Mouse (Mus musculus) ES-E14 (cell line): ENCODE results near the gene Cdk5rap1. TPM values are rescaled to one million over a fixed set of nuclear protein-coding genes. Genes with fewer than 3 reads are reported as not detected.
"Not testable (repeated sequence)": the region's sequence is repeated elsewhere in the genome, so short reads cannot be mapped to it uniquely, and the experiment has no call there.

Experiments
- DNase-seq: peaks from one replicate; pipeline ENCODE4 v3.0.0-alpha.2; 2013; ENCODE audit warnings: low read depth, low spot score
- H3K27ac ChIP-seq: 2 replicates; pipeline ENCODE4 v1.5.1; 2012; ENCODE audit warnings: low read depth, mild to moderate bottlenecking, low read length, moderate library complexity, mixed read lengths; ENCODE audit not compliant: poor library complexity, insufficient read depth, severe bottlenecking
- H3K36me3 ChIP-seq: 2 replicates; pipeline ENCODE4 v1.6.1; 2012; ENCODE audit warnings: mild to moderate bottlenecking, low read length, moderate library complexity, mixed read lengths; ENCODE audit not compliant: control insufficient read depth, poor library complexity, insufficient read depth, severe bottlenecking
- H3K4me1 ChIP-seq, 2 experiments: fragments of 150-350 bp in 1 of 2; sonication (generic) in 1 of 2; 2 replicates each; pipeline ENCODE4 v1.6.1; 2012; ENCODE audit warnings: low read length in 2 of 2, mild to moderate bottlenecking in 1 of 2, mixed read lengths in 1 of 2; ENCODE audit not compliant: control insufficient read depth in 2 of 2, insufficient read depth in 2 of 2, poor library complexity in 1 of 2
- H3K4me3 ChIP-seq, 2 experiments: fragments of 150-350 bp in 1 of 2; sonication (generic) in 1 of 2; 2 replicates each; pipeline ENCODE4 v1.5.1; 2012; ENCODE audit warnings: low read length in 2 of 2, low read depth in 1 of 2, mild to moderate bottlenecking in 1 of 2, mixed read lengths in 1 of 2; ENCODE audit not compliant: insufficient read depth in 1 of 2, poor library complexity in 1 of 2, severe bottlenecking in 1 of 2
- H3K9ac ChIP-seq: 2 replicates; pipeline ENCODE4 v1.6.1; 2012; ENCODE audit warnings: low read depth, mild to moderate bottlenecking, low read length, mixed read lengths; ENCODE audit not compliant: poor library complexity, insufficient read depth, severe bottlenecking
- H3K9me3 ChIP-seq: fragments of 150-350 bp; sonication (generic); 2 replicates; pipeline ENCODE4 v1.6.1; 2012; ENCODE audit warnings: low read depth, mild to moderate bottlenecking, low read length; ENCODE audit not compliant: control insufficient read depth, insufficient read depth
- CHD2 ChIP-seq: IDR thresholded peaks from 2 replicates; pipeline ENCODE4 v1.6.1; 2014; ENCODE audit warnings: mild to moderate bottlenecking, low read depth, low read length, inconsistent platforms
- HCFC1 ChIP-seq: IDR thresholded peaks from 2 replicates; pipeline ENCODE4 v1.6.1; 2012; ENCODE audit warnings: low read length, inconsistent platforms, borderline replicate concordance; ENCODE audit not compliant: insufficient read depth
- MAFK ChIP-seq: IDR thresholded peaks from 2 replicates; pipeline ENCODE4 v1.6.1; 2014; ENCODE audit warnings: mild to moderate bottlenecking, low read depth, low read length, inconsistent platforms; ENCODE audit not compliant: insufficient read depth
- ZC3H11A ChIP-seq: IDR thresholded peaks from 2 replicates; pipeline ENCODE4 v1.6.1; 2012; ENCODE audit warnings: low read depth, mild to moderate bottlenecking, inconsistent platforms, low read length, borderline replicate concordance
- ZNF384 ChIP-seq: IDR thresholded peaks from 2 replicates; pipeline ENCODE4 v1.6.1; 2012; ENCODE audit warnings: low read depth, low read length, inconsistent platforms
- in situ Hi-C, 2 experiments: fragments of 600-800 bp; cut with MboI; formaldehyde crosslinking; loops; one replicate each; pipeline ENCODE4 v1.15.1; 2025; ENCODE audit warnings: low sequenced_read_pairs in 2 of 2, inconsistent platforms in 1 of 2; ENCODE audit not compliant: unreplicated experiment in 2 of 2
- total RNA-seq: library from RNA; depleted of rRNA; stranded (reverse); fragments of 300-350 nt; gene quantifications from 2 replicates; pipeline ENCODE4 v1.2.3, GENCODE M21; 2012; rRNA removed

The Cdk5rap1 gene
- total RNA-seq, 1 experiment: 30.0 TPM

GRCm38 (mm10) chr2:154301763-154302162, 71.0 kb downstream of the Cdk5rap1 start:
- in situ Hi-C loops: no loop called here
- no peak for DNase-seq
- H3K36me3 ChIP-seq: no peaks in the 10 kb centered on the region
- H3K9ac ChIP-seq: no peak overlapping the region
- H3K4me3 ChIP-seq: no peak overlapping the region
- no peak for TF ChIP-seq CHD2
- TF ChIP-seq HCFC1: no peak
- no peak for TF ChIP-seq ZNF384
- TF ChIP-seq ZC3H11A: no peak
- no peak for TF ChIP-seq MAFK
- H3K4me1 ChIP-seq: peaks cover 0 to 3% of the 10 kb centered on the region in 2 experiments; a peak in 1 of 4 replicates
- H3K27ac ChIP-seq: no peak overlapping the region
- H3K9me3 ChIP-seq: no peaks in the 10 kb centered on the region

DNA sequence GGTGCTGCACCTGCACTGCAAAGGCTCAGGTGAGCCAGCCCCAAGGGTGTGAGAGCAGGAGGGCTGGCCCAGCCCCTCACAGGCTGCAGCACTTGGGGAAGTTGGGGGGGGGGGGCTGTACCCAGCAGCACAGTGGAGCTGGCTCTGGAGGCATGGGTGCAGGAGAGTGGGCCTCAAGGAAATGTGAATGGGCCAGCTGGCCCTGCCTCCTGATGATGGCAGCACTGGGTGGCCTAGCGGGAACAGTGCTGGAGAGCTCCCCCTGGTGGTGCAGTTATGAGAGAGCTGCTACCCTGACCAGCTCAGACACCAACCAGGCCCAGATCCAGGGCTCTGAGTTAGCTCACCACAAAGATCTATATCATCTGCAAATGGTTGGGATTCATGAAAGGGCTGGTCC, 72.3 kb downstream of the Cdk5rap1 start:
- no peak for TF ChIP-seq ZNF384
- TF ChIP-seq ZC3H11A: peak; percentile 65; the same call in 1 of the 2 replicates
- H3K27ac ChIP-seq: no peak overlapping the region
- H3K9me3 ChIP-seq: no peaks in the 10 kb centered on the region
- H3K4me1 ChIP-seq: peaks cover 0 to 3% of the 10 kb centered on the region in 2 experiments; a peak in 1 of 4 replicates
- no peaks in the 10 kb centered on the region for H3K36me3 ChIP-seq
- DNase-seq: peak; percentile 79
- H3K4me3 ChIP-seq: no peak overlapping the region
- in situ Hi-C loops: no loop called here
- no peak overlapping the region for H3K9ac ChIP-seq

- DNase-seq: peak; percentile 40
- peak; percentile 11; the same call in 1 of the 2 replicates for TF ChIP-seq ZC3H11A
- H3K9me3 ChIP-seq, H3K9ac ChIP-seq, H3K27ac ChIP-seq, H3K36me3 ChIP-seq, in situ Hi-C loops, H3K4me1 ChIP-seq, H3K4me3 ChIP-seq: not testable (repeated sequence)
Observed at GRCm38 (mm10) chr2:154294746-154295145, 78.1 kb downstream of the Cdk5rap1 start.

- H3K4me1 ChIP-seq: 0 out of 4 replicates have a peak, but pooled peaks cover 0 to 2% of the 10 kb centered on the region in 2 experiments
- no peak overlapping the region for H3K4me3 ChIP-seq
- in situ Hi-C loops: no loop called here
- no peak overlapping the region for H3K27ac ChIP-seq
- no peak overlapping the region for H3K9ac ChIP-seq
- no peaks in the 10 kb centered on the region for H3K36me3 ChIP-seq
- no peaks in the 10 kb centered on the region for H3K9me3 ChIP-seq
- no peak for DNase-seq
- TF ChIP-seq MAFK (no peak), ZC3H11A (no peak)
Observed at GRCm38 (mm10) chr2:154292833-154293232, 80.0 kb downstream of the Cdk5rap1 start.

DNA sequence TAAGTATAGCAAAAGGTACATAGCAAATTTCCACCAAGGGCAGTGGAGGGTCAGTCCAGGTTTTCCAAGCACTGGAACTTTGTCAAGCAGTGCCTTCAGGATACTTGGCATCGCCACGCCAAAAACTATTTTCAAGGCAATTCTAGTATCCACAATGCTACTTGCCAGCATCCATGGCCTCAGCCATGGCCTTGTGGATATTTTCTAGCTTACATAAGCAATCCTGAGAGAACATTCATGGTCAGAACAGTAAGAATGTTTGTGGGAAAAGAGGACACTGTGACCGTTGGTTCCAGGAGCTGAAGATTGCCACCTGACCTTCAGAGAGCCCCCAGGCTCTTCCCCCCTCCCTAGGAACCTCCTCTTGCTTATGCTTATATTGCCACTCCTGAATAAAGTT, 80.9 kb downstream of the Cdk5rap1 start:
- DNase-seq, H3K4me3 ChIP-seq, H3K36me3 ChIP-seq, H3K9ac ChIP-seq, H3K9me3 ChIP-seq, in situ Hi-C loops, H3K27ac ChIP-seq, H3K4me1 ChIP-seq: not testable (repeated sequence)

Other genes with a start within 250 kb of the Cdk5rap1 start
- gene Bpifa3, start 242.7 kb downstream of the Cdk5rap1 start, total RNA-seq: not detected in 2 replicates
- gene Bpifa1, start 230.1 kb downstream of the Cdk5rap1 start, total RNA-seq: not detected in 2 replicates
- not detected in 2 replicates for gene Bpifa5, start 210.4 kb downstream of the Cdk5rap1 start, total RNA-seq
- gene Bpifb1, start 182.2 kb downstream of the Cdk5rap1 start, total RNA-seq: 0.11 and 0.18 TPM in 2 replicates
- gene Bpifb5, start 149.3 kb downstream of the Cdk5rap1 start, total RNA-seq: 0.36 TPM in 1 of 2 replicates, not detected in the other
- not detected in 2 replicates for gene Bpifb9a, start 115.2 kb downstream of the Cdk5rap1 start, total RNA-seq
- gene Bpifb9b, start 65.8 kb downstream of the Cdk5rap1 start, total RNA-seq: not detected in 2 replicates
- gene Snta1, start 35.1 kb upstream of the Cdk5rap1 start, total RNA-seq: 11.3 and 18.6 TPM in 2 replicates
- 37.6 and 56.4 TPM in 2 replicates for gene Cbfa2t2, start 63.5 kb upstream of the Cdk5rap1 start, total RNA-seq
- gene 1700003F12Rik, start 174.1 kb upstream of the Cdk5rap1 start, total RNA-seq: 1.7 and 1.9 TPM in 2 replicates
- gene Actl10, start 178.8 kb upstream of the Cdk5rap1 start, total RNA-seq: 0.45 and 1.2 TPM in 2 replicates
- gene Necab3, start 185.9 kb upstream of the Cdk5rap1 start, total RNA-seq: 5.8 and 9.5 TPM in 2 replicates
- gene E2f1, start 196.9 kb upstream of the Cdk5rap1 start, total RNA-seq: 13.8 and 16.9 TPM in 2 replicates
- gene Pxmp4, start 230.7 kb upstream of the Cdk5rap1 start, total RNA-seq: 8.6 and 10.5 TPM in 2 replicates
- gene Zfp341, start 240.3 kb upstream of the Cdk5rap1 start, total RNA-seq: 3.2 and 4.0 TPM in 2 replicates
- 0.67 TPM in 1 of 2 replicates, not detected in the other for gene 4930519P11Rik, start 240.4 kb upstream of the Cdk5rap1 start, total RNA-seq